Mouse (Mus musculus): ENCODE results near the gene Tiprl.

GRCm38 (mm10) chr1:165198951-165199350 is 37.8 kb downstream of the Tiprl start:
- no peak for TF ChIP-seq POLR2A (IDR thresholded peaks at IDR 0.05; ENCODE audit: low read depth, low read length)
- TF ChIP-seq CTCF (IDR thresholded peaks at IDR 0.05; ENCODE audit: extremely low read depth, insufficient read length, insufficient replicate concordance, low read depth, low read length): no peak
